Mouse (Mus musculus) neural tube, embryonic 14.5 days (tissue): ENCODE measurements around the gene Rock2. TPM values are rescaled to one million over a fixed set of nuclear protein-coding genes. Genes with fewer than 3 reads are reported as not detected.

Source experiments
- ATAC-seq: fragments of 200-750 bp; cut with Nextera tagmentation; 2 replicates; pipeline ENCODE4 v1.8.0; 2017; ENCODE audit warnings: low read depth, mild to moderate bottlenecking, moderate TSS enrichment, moderate library complexity
- H3K27ac ChIP-seq: fragments of 300-500 bp; sonication (generic); 2 replicates; pipeline ENCODE4 v1.5.1; 2014; ENCODE audit warnings: low read depth, mild to moderate bottlenecking, control low read depth, low read length, moderate library complexity, mixed read lengths
- H3K27me3 ChIP-seq: fragments of 300-500 bp; sonication (generic); 2 replicates; pipeline ENCODE4 v1.6.1; 2014; ENCODE audit warnings: low read length; ENCODE audit not compliant: control insufficient read depth, insufficient read depth
- H3K36me3 ChIP-seq: fragments of 300-500 bp; sonication (generic); 2 replicates; pipeline ENCODE4 v1.6.1; 2014; ENCODE audit warnings: low read length, mixed read lengths; ENCODE audit not compliant: control insufficient read depth, insufficient read depth
- H3K4me1 ChIP-seq: fragments of 300-500 bp; sonication (generic); 2 replicates; pipeline ENCODE4 v1.6.1; 2014; ENCODE audit warnings: low read length; ENCODE audit not compliant: control insufficient read depth, insufficient read depth
- H3K4me2 ChIP-seq: fragments of 300-500 bp; sonication (generic); 2 replicates; pipeline ENCODE4 v1.6.1; 2014; ENCODE audit warnings: mild to moderate bottlenecking, low read depth, low read length, control low read depth
- H3K4me3 ChIP-seq: fragments of 300-500 bp; sonication (generic); 2 replicates; pipeline ENCODE4 v1.5.1; 2014; ENCODE audit warnings: low read depth, low read length, control low read depth, mixed read lengths
- H3K9ac ChIP-seq: fragments of 300-500 bp; sonication (generic); replicated peaks from 2 replicates; pipeline ENCODE4 v1.6.1; 2014; ENCODE audit warnings: low read depth, mild to moderate bottlenecking, control low read depth, low read length, mixed read lengths
- H3K9me3 ChIP-seq: fragments of 300-500 bp; sonication (generic); 2 replicates; pipeline ENCODE4 v1.6.1; 2016; ENCODE audit warnings: low read length; ENCODE audit not compliant: control insufficient read depth
- WGBS: fragments of 180-500 bp; shearing (Covaris S2); extraction: QIAGEN DNeasy Blood & Tissue Kit; methylation state at CpG from one replicate; pipeline ENCODE4 v1.1.7; 2014; 5-methylcytosine and 5-hydroxymethylcytosine counted together
- polyA plus RNA-seq: library from polyadenylated mRNA; unstranded; fragments of >200 nt; fragmentation: Nextera tagmentation; extraction: Ambion mirVana; gene quantifications from 2 replicates; pipeline ENCODE4 v1.2.1, GENCODE M21; 2014

The Rock2 gene
- polyA plus RNA-seq, 1 experiment from 2014 or later, result 17.9 TPM

GRCm38 (mm10) chr12:16996886-16997462 lies 102.3 kb downstream of the Rock2 start:
- Histone ChIP-seq H3K36me3 (no peaks in the 10 kb centered on the region), H3K27me3 (peaks cover 26% of the 10 kb centered on the region), H3K4me1 (peaks cover 5% of the 10 kb centered on the region; the same call in 1 of the 2 replicates), H3K9ac (no peak overlapping the region), H3K27ac (no peak overlapping the region), H3K4me2 (no peak overlapping the region), H3K4me3 (no peak overlapping the region), H3K9me3 (no peaks in the 10 kb centered on the region)
- WGBS, result 93% methylated on average over 5 of the region's 5 CpGs
- ATAC-seq, result no peak

DNA sequence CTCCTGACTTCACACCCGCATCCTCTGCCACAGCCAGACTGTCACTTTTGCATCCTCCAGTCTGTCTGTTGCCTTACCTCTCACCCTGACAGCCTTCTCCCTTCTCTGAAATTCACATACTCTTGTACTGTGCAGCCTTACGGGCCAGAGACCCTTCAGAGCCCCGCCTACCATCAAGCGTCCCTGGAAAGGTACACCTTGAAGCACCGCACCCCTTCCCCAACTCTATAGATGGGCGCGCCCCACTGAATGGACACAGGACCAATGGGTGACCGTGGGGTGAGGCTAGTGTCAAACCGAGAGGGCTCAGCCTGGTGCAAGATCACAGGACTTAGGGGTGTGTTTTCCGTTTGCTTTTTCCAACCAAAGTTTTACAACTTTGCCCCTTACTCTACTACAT lies 104.5 kb downstream of the Rock2 start:
- no peak overlapping the region for H3K27ac ChIP-seq
- H3K4me2 ChIP-seq, result peak overlapping the region; percentile 76
- peak overlapping the region; percentile 39 for H3K4me3 ChIP-seq
- 0 out of 2 replicates have a peak, but pooled peaks have one; percentile 18 for ATAC-seq
- peaks cover 26% of the 10 kb centered on the region for H3K27me3 ChIP-seq
- no peaks in the 10 kb centered on the region for H3K36me3 ChIP-seq
- H3K9me3 ChIP-seq, result no peaks in the 10 kb centered on the region
- H3K4me1 ChIP-seq, result peaks cover 5% of the 10 kb centered on the region; the same call in 1 of the 2 replicates
- WGBS, result 8% methylated on average over 10 of the region's 10 CpGs
- no peak overlapping the region for H3K9ac ChIP-seq

DNA sequence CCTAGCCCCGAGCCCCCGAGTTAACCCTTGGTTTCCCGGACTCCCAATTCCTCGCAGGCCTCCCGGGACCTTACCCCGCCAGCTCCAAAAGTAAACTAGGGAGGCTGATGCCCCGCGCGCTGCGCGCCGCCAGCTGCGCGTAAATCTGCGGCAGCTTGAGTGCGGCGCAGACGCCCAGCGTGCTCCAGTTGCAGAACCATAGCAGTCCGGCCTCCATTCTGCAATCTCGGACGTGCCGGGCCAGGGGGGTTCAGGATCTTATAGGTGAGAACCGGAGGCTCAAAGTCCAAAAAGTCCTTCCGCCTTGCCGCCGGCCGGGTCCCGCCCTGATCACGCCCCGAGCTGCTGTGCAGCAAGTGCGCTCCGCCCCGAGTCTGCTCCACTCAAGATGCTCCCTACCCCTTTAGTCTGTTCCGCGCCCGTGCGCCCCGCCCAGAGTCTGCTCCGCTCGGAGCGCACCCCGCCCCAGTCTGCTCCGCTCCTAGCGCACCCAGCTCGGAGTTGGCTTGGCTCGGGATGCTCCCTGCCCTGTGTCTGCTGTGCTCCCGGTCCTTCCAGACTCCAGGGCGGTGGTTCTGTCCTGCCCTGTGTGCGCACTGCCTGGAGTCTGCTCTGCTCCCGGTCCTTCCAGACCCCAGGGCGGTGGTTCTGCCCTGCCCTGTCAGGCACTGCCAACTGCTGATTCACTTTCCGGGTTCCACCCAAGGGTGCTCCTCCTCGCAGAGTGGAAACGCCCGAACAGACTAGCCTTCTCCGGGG lies 105.2 kb downstream of the Rock2 start, which contains the start of gene Pqlc3:
Gene Pqlc3 (minus strand): TSS at position 670 of the 759 bp plus-strand sequence.
- Histone ChIP-seq H3K4me2 (peak within 1 kb of the TSS; percentile 76), H3K27me3 (peaks cover 26% of the 10 kb centered on the region), H3K9ac (peak within 1 kb of the TSS; percentile 39), H3K4me1 (peaks cover 5% of the 10 kb centered on the region; the same call in 1 of the 2 replicates), H3K4me3 (peak within 1 kb of the TSS; percentile 39), H3K9me3 (no peaks in the 10 kb centered on the region), H3K36me3 (no peaks in the 10 kb centered on the region), H3K27ac (no peak within 1 kb of the TSS)
- peak; percentile 81 for ATAC-seq
- 2% methylated on average over 57 of the region's 57 CpGs for WGBS

GRCm38 (mm10) chr12:17000628-17001027 lies 105.9 kb downstream of the Rock2 start:
- no peak overlapping the region for H3K27ac ChIP-seq
- H3K4me2 ChIP-seq, result no peak overlapping the region
- WGBS, result 61% methylated on average over 6 of the region's 6 CpGs
- H3K9ac ChIP-seq, result no peak overlapping the region
- no peaks in the 10 kb centered on the region for H3K36me3 ChIP-seq
- no peak for ATAC-seq
- peaks cover 5% of the 10 kb centered on the region; the same call in 1 of the 2 replicates for H3K4me1 ChIP-seq
- peaks cover 26% of the 10 kb centered on the region for H3K27me3 ChIP-seq
- H3K4me3 ChIP-seq, result no peak overlapping the region
- no peaks in the 10 kb centered on the region for H3K9me3 ChIP-seq

DNA sequence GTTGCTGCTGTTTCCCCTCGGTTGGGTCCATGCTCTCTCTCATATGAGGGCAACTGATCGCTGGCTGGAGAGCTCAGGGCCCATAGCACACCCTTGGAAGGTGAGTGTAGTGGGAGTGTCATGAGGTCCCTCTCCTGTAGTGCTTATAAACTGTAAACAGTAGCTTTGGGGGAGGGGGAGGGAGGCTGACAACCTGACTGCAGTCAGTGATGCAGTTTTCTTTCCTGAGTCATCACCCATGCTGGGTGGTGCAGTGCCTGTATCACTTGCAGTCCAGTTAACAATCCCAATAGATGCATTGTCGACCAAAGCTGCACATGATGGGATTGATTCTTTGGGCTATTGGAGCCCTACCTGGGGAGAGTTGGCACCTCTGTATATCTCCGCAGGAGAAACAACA lies 106.5 kb downstream of the Rock2 start:
- Histone ChIP-seq H3K9me3 (no peaks in the 10 kb centered on the region), H3K4me3 (no peak overlapping the region), H3K4me1 (peaks cover 5% of the 10 kb centered on the region; the same call in 1 of the 2 replicates), H3K9ac (no peak overlapping the region), H3K27me3 (peaks cover 26% of the 10 kb centered on the region), H3K36me3 (no peaks in the 10 kb centered on the region), H3K27ac (no peak overlapping the region), H3K4me2 (no peak overlapping the region)
- ATAC-seq, result no peak
- WGBS, result 48% methylated on average over 4 of the region's 4 CpGs

GRCm38 (mm10) chr12:17009466-17009865 lies 114.8 kb downstream of the Rock2 start:
- H3K4me3 ChIP-seq, result no peak overlapping the region
- no peaks in the 10 kb centered on the region for H3K4me1 ChIP-seq
- WGBS, result 95% methylated on average over 6 of the region's 6 CpGs
- H3K36me3 ChIP-seq, result no peaks in the 10 kb centered on the region
- no peaks in the 10 kb centered on the region for H3K27me3 ChIP-seq
- no peak overlapping the region for H3K27ac ChIP-seq
- no peak overlapping the region for H3K9ac ChIP-seq
- no peaks in the 10 kb centered on the region for H3K9me3 ChIP-seq
- no peak for ATAC-seq
- no peak overlapping the region for H3K4me2 ChIP-seq

DNA sequence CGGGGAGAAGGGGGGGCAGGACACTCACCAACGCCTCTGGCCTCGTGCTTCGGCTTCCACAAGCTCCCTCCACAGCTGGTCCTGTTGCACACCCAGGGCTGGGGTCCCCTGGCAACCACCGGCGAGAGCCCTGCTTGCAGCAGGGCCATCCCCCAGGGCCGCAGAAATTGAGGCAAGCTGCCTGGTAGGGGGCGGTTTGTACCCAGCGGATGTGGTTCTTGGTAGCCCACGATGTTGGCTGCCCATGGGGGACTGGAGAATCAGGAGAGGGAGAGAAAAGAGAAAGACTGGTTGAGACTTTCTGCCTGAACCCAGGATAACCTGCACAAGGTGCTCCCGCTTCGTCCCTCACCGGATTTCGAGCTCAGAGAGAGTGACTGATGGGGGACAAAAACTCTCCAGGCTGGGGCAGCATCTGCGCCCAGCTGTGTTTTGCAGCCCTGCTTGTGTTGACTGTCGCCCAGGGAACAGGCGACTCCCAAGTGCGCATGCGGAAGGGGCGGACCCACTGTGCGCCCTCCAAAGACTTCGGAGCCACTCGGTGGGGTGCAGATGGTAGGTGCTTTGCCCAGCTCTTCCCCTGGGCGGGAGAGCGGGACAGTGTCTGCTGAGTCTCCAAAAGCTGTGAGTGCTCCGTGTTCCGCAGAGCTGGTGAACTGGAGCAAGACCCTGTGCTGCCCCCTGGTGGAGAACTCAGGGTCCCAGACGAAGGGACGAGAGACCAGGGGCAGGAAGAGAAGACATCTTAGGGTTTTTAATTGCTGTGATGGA lies 116.6 kb downstream of the Rock2 start, which contains the start of gene 2410004P03Rik:
Gene 2410004P03Rik (minus strand): TSS at position 628 of the 771 bp plus-strand sequence.
- no peak within 1 kb of the TSS for H3K9ac ChIP-seq

GRCm38 (mm10) chr12:17012067-17012899 lies 117.6 kb downstream of the Rock2 start:
- H3K9me3 ChIP-seq, result no peaks in the 10 kb centered on the region
- no peak overlapping the region for H3K4me3 ChIP-seq
- H3K4me1 ChIP-seq, result no peaks in the 10 kb centered on the region
- no peaks in the 10 kb centered on the region for H3K27me3 ChIP-seq
- no peak overlapping the region for H3K4me2 ChIP-seq
- no peak overlapping the region for H3K27ac ChIP-seq
- no peak overlapping the region for H3K9ac ChIP-seq
- no peaks in the 10 kb centered on the region for H3K36me3 ChIP-seq
- ATAC-seq, result 0 out of 2 replicates have a peak, but pooled peaks have one; percentile 15
- WGBS, result 75% methylated on average over 2 of the region's 2 CpGs

More for the DNA sequence above, 116.6 kb downstream of the Rock2 start, which contains the start of gene 2410004P03Rik:
- H3K36me3 ChIP-seq, result no peaks in the 10 kb centered on the region
- 7% methylated on average over 29 of the region's 29 CpGs for WGBS
- no peaks in the 10 kb centered on the region for H3K4me1 ChIP-seq
- H3K4me2 ChIP-seq, result peak within 1 kb of the TSS; percentile 40; the same call in 1 of the 2 replicates
- no peaks in the 10 kb centered on the region for H3K27me3 ChIP-seq
- H3K27ac ChIP-seq, result no peak within 1 kb of the TSS
- peak; percentile 79 for ATAC-seq
- H3K9me3 ChIP-seq, result no peaks in the 10 kb centered on the region
- peak within 1 kb of the TSS; percentile 23 for H3K4me3 ChIP-seq
